Mouse (Mus musculus): ENCODE measurements around the gene Uchl5. TPM values are rescaled to one million over a fixed set of nuclear protein-coding genes. Genes with fewer than 3 reads are reported as not detected.

The Uchl5 gene
- polyA plus RNA-seq, 1 experiment from 2014 or later = 65.7 TPM

DNA sequence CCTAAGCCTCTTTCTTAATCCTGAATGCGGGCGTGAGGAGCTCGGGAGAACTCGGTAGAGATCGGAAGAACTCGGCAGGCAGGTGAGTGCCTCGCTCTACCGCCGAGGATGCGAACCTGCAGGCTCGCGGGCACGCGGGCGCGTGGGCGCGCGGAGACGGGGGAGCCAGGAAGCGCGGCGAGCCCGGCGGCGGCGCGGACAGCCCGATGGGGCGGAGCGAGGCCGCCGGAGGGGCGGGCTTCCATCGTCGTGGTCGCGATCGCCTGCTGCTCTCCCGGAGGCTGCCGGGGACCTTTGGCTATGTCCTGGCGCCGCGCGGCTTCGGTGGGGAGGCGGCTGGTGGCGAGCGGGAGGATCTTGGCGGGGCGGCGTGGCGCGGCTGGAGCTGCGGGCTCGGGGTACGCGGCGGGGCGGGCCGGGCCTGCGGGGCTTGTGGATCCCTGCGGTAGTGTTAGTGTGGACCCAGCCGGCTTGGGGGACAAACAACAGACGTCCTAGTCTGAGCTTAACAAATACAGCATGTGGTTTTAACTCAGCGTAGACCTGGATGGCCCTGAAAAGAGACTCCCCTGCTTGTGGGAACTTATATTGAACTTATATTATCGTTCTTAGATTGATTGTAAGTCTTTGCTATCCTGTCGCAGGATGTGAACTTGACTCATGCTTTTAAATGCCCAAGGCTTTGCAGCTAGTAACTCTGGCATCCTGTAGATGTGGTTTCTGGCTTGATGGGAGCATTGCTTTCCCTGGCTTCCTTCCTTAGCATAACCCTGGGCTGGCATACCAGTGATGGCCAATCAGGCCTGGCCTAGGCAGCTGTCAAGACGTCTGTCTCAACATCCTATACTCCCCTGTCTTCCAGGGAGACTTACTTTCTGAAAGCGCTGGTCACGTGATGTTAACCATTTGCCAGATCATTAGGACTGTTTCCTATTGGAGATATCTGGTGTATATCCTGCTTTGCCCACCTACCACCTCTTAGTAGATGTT lies 37.4 kb upstream of the Uchl5 start:
- Histone ChIP-seq H3K9ac (ENCODE audit: low read depth, low read length) (peak overlapping the region; percentile 62), H3K9me3 (ENCODE audit: control insufficient read depth) (no peaks in the 10 kb centered on the region), H3K27me3 (replicated peaks; ENCODE audit: control insufficient read depth, insufficient read depth, low read length) (no peaks in the 10 kb centered on the region), H3K4me2 (replicated peaks; ENCODE audit: low read depth) (peak overlapping the region; percentile 78), H3K27ac (ENCODE audit: low read depth, low read length) (peak overlapping the region; percentile 84), H3K4me3 (ENCODE audit: low read depth, low read length) (peak overlapping the region; percentile 88), H3K4me1 (replicated peaks; ENCODE audit: control insufficient read depth, insufficient read depth, low read length) (no peaks in the 10 kb centered on the region), H3K36me3 (ENCODE audit: control insufficient read depth, insufficient read depth) (peaks cover 11% of the 10 kb centered on the region)
- peak; percentile 95 for ATAC-seq
- WGBS = under 1% methylated on average over 71 of the region's 71 CpGs
- TF ChIP-seq CTCF (IDR thresholded peaks at IDR 0.05; ENCODE audit: low read depth) = no peak

GRCm38 (mm10) chr1:143740581-143740980 lies 36.5 kb upstream of the Uchl5 start:
- Histone ChIP-seq H3K27me3 (replicated peaks; ENCODE audit: control insufficient read depth, insufficient read depth, low read length) (no peaks in the 10 kb centered on the region), H3K4me2 (replicated peaks; ENCODE audit: low read depth) (peak overlapping the region; percentile 78; the same call in 1 of the 2 replicates), H3K36me3 (ENCODE audit: control insufficient read depth, insufficient read depth) (peaks cover 19% of the 10 kb centered on the region), H3K9me3 (ENCODE audit: control insufficient read depth) (no peaks in the 10 kb centered on the region), H3K27ac (ENCODE audit: low read depth, low read length) (no peak overlapping the region), H3K9ac (ENCODE audit: low read depth, low read length) (no peak overlapping the region), H3K4me1 (replicated peaks; ENCODE audit: control insufficient read depth, insufficient read depth, low read length) (no peaks in the 10 kb centered on the region), H3K4me3 (ENCODE audit: low read depth, low read length) (no peak overlapping the region)
- no peak for TF ChIP-seq CTCF (IDR thresholded peaks at IDR 0.05; ENCODE audit: low read depth)
- 90% methylated on average over 10 of the region's 10 CpGs for WGBS
- no peak for ATAC-seq

GRCm38 (mm10) chr1:143741331-143741730 lies 35.7 kb upstream of the Uchl5 start:
- H3K4me3 ChIP-seq (ENCODE audit: low read depth, low read length) = no peak overlapping the region
- no peak overlapping the region for H3K9ac ChIP-seq (ENCODE audit: low read depth, low read length)
- H3K27me3 ChIP-seq (replicated peaks; ENCODE audit: control insufficient read depth, insufficient read depth, low read length) = no peaks in the 10 kb centered on the region
- H3K9me3 ChIP-seq (ENCODE audit: control insufficient read depth) = no peaks in the 10 kb centered on the region
- H3K4me2 ChIP-seq (replicated peaks; ENCODE audit: low read depth) = no peak overlapping the region
- no peak for TF ChIP-seq CTCF (IDR thresholded peaks at IDR 0.05; ENCODE audit: low read depth)
- no peak overlapping the region for H3K27ac ChIP-seq (ENCODE audit: low read depth, low read length)
- ATAC-seq = no peak
- 90% methylated on average over 5 of the region's 5 CpGs for WGBS
- H3K4me1 ChIP-seq (replicated peaks; ENCODE audit: control insufficient read depth, insufficient read depth, low read length) = no peaks in the 10 kb centered on the region
- H3K36me3 ChIP-seq (ENCODE audit: control insufficient read depth, insufficient read depth) = peaks cover 24% of the 10 kb centered on the region

GRCm38 (mm10) chr1:143742186-143742585 lies 34.9 kb upstream of the Uchl5 start:
- Histone ChIP-seq H3K4me3 (ENCODE audit: low read depth, low read length) (no peak overlapping the region), H3K36me3 (ENCODE audit: control insufficient read depth, insufficient read depth) (peaks cover 31% of the 10 kb centered on the region), H3K9ac (ENCODE audit: low read depth, low read length) (no peak overlapping the region), H3K27me3 (replicated peaks; ENCODE audit: control insufficient read depth, insufficient read depth, low read length) (no peaks in the 10 kb centered on the region), H3K9me3 (ENCODE audit: control insufficient read depth) (no peaks in the 10 kb centered on the region), H3K27ac (ENCODE audit: low read depth, low read length) (no peak overlapping the region), H3K4me1 (replicated peaks; ENCODE audit: control insufficient read depth, insufficient read depth, low read length) (no peaks in the 10 kb centered on the region), H3K4me2 (replicated peaks; ENCODE audit: low read depth) (no peak overlapping the region)
- 92% methylated on average over 6 of the region's 6 CpGs for WGBS
- TF ChIP-seq CTCF (IDR thresholded peaks at IDR 0.05; ENCODE audit: low read depth) = no peak
- no peak for ATAC-seq

DNA sequence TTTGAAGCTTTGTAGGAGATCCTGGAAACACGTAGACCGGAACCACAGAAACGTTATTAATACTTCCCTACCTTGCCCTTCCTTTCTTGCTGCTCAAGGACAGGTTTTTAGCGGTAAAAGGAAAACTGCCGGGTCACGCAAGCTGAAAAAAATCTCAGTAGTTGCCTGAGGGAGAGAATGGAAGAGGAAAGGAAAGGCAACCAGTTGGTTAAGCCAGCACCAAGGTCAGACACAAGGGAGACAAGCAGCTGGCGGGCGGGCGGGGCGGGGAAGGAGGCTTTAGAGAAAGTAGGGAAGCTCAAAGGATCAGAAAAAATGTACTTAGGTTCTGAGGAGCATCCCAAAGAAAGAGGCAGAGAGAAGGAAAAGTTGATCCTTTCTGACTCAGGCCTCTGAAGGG lies 31.2 kb upstream of the Uchl5 start:
- H3K4me3 ChIP-seq (ENCODE audit: low read depth, low read length) = no peak overlapping the region
- no peaks in the 10 kb centered on the region for H3K9me3 ChIP-seq (ENCODE audit: control insufficient read depth)
- H3K36me3 ChIP-seq (ENCODE audit: control insufficient read depth, insufficient read depth) = peaks cover 31% of the 10 kb centered on the region
- no peak overlapping the region for H3K4me2 ChIP-seq (replicated peaks; ENCODE audit: low read depth)
- WGBS = 90% methylated on average over 10 of the region's 10 CpGs
- no peaks in the 10 kb centered on the region for H3K4me1 ChIP-seq (replicated peaks; ENCODE audit: control insufficient read depth, insufficient read depth, low read length)
- no peak for ATAC-seq
- H3K27me3 ChIP-seq (replicated peaks; ENCODE audit: control insufficient read depth, insufficient read depth, low read length) = no peaks in the 10 kb centered on the region
- no peak for TF ChIP-seq CTCF (IDR thresholded peaks at IDR 0.05; ENCODE audit: low read depth)
- no peak overlapping the region for H3K9ac ChIP-seq (ENCODE audit: low read depth, low read length)
- H3K27ac ChIP-seq (ENCODE audit: low read depth, low read length) = no peak overlapping the region

- H3K4me2 ChIP-seq (replicated peaks; ENCODE audit: low read depth) = no peak overlapping the region
- 74% methylated on average over 8 of the region's 8 CpGs for WGBS
- no peak for TF ChIP-seq CTCF (IDR thresholded peaks at IDR 0.05; ENCODE audit: low read depth)
- no peaks in the 10 kb centered on the region for H3K27me3 ChIP-seq (replicated peaks; ENCODE audit: control insufficient read depth, insufficient read depth, low read length)
- no peaks in the 10 kb centered on the region for H3K4me1 ChIP-seq (replicated peaks; ENCODE audit: control insufficient read depth, insufficient read depth, low read length)
- ATAC-seq = no peak
- peaks cover 11% of the 10 kb centered on the region for H3K36me3 ChIP-seq (ENCODE audit: control insufficient read depth, insufficient read depth)
- H3K9ac ChIP-seq (ENCODE audit: low read depth, low read length) = no peak overlapping the region
- no peak overlapping the region for H3K27ac ChIP-seq (ENCODE audit: low read depth, low read length)
- H3K4me3 ChIP-seq (ENCODE audit: low read depth, low read length) = no peak overlapping the region
- no peaks in the 10 kb centered on the region for H3K9me3 ChIP-seq (ENCODE audit: control insufficient read depth)
These were observed 14.9 kb upstream of the Uchl5 start for GRCm38 (mm10) chr1:143762159-143762558.

All from intestine, postnatal 0 days (tissue).